Comparison of ENCODE assay signal across 9 mouse cellular contexts in genomic region chr3:116127281-116127680, GRCm38 (mm10). TPM values are rescaled to one million over a fixed set of nuclear protein-coding genes. Genes with fewer than 3 reads are reported as not detected.
DNase-seq lines count a peak whose midpoint lies in the region; ATAC-seq lines count a peak whose summit lies in the region.
"Had no signal": no experiment of that assay in that cellular context is flagged by ENCODE, and none has a peak within 500 bp of the region (broad histone marks: within the 10 kb centered on the region; RNA-seq: fewer than 3 reads in every experiment).

No protein-coding gene starts in this region.

- peaks cover 11% of the 10 kb centered on the region; the same call in 1 of the 2 replicates for H3K4me1 ChIP-seq in hindbrain, embryonic 14.5 days (replicated peaks; ENCODE audit: control insufficient read depth, insufficient read depth, low read length)
- peaks cover 29% of the 10 kb centered on the region for H3K4me1 ChIP-seq in midbrain, embryonic 12.5 days

- 29% methylated on average over 2 of the region's 2 CpGs for WGBS in hindbrain, embryonic 14.5 days
- WGBS in midbrain, embryonic 12.5 days = 30% methylated on average over 2 of the region's 2 CpGs

- DNase-seq in heart, adult 11 months = peak; percentile 84
- DNase-seq in heart, postnatal 4 days = no peak
- peak; percentile 84 for DNase-seq in embryo, embryonic 11 days
- no peak for DNase-seq in hindbrain, embryonic 14.5 days (ENCODE audit: low spot score)
- DNase-seq in B cell, adult 2 months = no peak
- no peak for DNase-seq in thymus, postnatal 25 days
- no peak for DNase-seq in cerebellum, postnatal 4 days (ENCODE audit: low spot score in 2 of 2)
- DNase-seq: kidney, postnatal 10 days had no signal

- H3K9ac ChIP-seq in hindbrain, embryonic 14.5 days = peak overlapping the region; percentile 36; the same call in 1 of the 2 replicates
- H3K9ac ChIP-seq in midbrain, embryonic 12.5 days (replicated peaks) = no peak overlapping the region; the same call in 1 of the 2 replicates

- H3K9me3 ChIP-seq in hindbrain, embryonic 14.5 days (ENCODE audit: control insufficient read depth, low read length) = no peaks in the 10 kb centered on the region
- no peaks in the 10 kb centered on the region for H3K9me3 ChIP-seq in midbrain, embryonic 12.5 days

- H3K36me3 ChIP-seq in hindbrain, embryonic 14.5 days (replicated peaks; ENCODE audit: control insufficient read depth, insufficient read depth) = no peaks in the 10 kb centered on the region
- peaks cover 8% of the 10 kb centered on the region for H3K36me3 ChIP-seq in midbrain, embryonic 12.5 days

- peak overlapping the region; percentile 19; the same call in 1 of the 2 replicates for H3K4me3 ChIP-seq in hindbrain, embryonic 14.5 days (replicated peaks; ENCODE audit: low read length)
- peak overlapping the region; percentile 29 for H3K4me3 ChIP-seq in midbrain, embryonic 12.5 days

- no peaks in the 10 kb centered on the region for H3K27me3 ChIP-seq in hindbrain, embryonic 14.5 days (ENCODE audit: control insufficient read depth, insufficient read depth, low read length)
- no peaks in the 10 kb centered on the region for H3K27me3 ChIP-seq in midbrain, embryonic 12.5 days

- H3K4me2 ChIP-seq in hindbrain, embryonic 14.5 days (replicated peaks) = peak overlapping the region; percentile 42
- peak overlapping the region; percentile 51 for H3K4me2 ChIP-seq in midbrain, embryonic 12.5 days (replicated peaks)

- H3K27ac ChIP-seq in hindbrain, embryonic 14.5 days = 0 out of 2 replicates have a peak overlapping the region, but pooled peaks have one; percentile 64
- H3K27ac ChIP-seq in midbrain, embryonic 12.5 days (replicated peaks) = peak overlapping the region; percentile 65; the same call in 1 of the 2 replicates

- no peak for ATAC-seq in hindbrain, embryonic 14.5 days (ENCODE audit: low FRiP score)
- no peak for ATAC-seq in midbrain, embryonic 12.5 days (ENCODE audit: low FRiP score, low read depth)

RNA-seq across cellular contexts. Expression of gene Vcam1, which starts 2.2 kb away (rescaled TPM):
- 10 to 100 TPM; 28.4 to 31.9 TPM for total RNA-seq in heart, postnatal 4 days (2021)
- 36.9 and 41.5 TPM in 2 replicates for polyA plus RNA-seq in hindbrain, embryonic 14.5 days (2014; fragmentation: Nextera tagmentation; extraction: Ambion mirVana)
- polyA plus RNA-seq in midbrain, embryonic 12.5 days (2016; fragmentation: Nextera tagmentation; extraction: Ambion mirVana) = 50.2 and 53.7 TPM in 2 replicates

Comparison
In these comparisons a context has a peak if more than half of its experiments do, and no peak if none do; other contexts are left out.
1. DNase-seq: peak in heart, adult 11 months (single experiment) and embryo, embryonic 11 days (single experiment); none in heart, postnatal 4 days (single experiment), hindbrain, embryonic 14.5 days (single experiment), B cell, adult 2 months (0 of 2), thymus, postnatal 25 days (single experiment) and cerebellum, postnatal 4 days (0 of 2).